Mouse (Mus musculus): Measurements from ENCODE around the gene Prelid1.
A peak's percentile ranks its signal among the peaks of the same experiment; 100 is the strongest.

Prelid1 gene

DNA sequence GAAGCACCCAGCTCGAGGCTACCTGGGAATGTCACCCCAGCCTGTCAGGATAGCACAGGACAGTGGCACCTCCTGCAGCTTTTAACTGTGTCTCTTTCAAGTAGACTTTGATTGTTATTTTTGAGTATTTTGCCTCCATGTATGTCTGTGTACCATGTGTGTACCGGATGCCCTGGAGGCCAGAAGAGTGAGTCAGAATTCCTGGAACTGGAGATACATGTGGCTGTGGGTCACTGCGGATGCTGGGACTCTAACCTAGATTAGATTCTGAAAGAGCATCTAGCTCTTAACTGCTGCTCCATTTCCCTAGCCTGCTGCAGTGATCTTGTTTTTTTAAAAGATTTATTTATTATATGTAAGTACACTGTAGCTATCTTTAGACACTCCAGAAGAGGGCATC, 12.0 kb downstream of the Prelid1 start:
- DNase-seq (ENCODE audit: low spot score), result no peak

DNA sequence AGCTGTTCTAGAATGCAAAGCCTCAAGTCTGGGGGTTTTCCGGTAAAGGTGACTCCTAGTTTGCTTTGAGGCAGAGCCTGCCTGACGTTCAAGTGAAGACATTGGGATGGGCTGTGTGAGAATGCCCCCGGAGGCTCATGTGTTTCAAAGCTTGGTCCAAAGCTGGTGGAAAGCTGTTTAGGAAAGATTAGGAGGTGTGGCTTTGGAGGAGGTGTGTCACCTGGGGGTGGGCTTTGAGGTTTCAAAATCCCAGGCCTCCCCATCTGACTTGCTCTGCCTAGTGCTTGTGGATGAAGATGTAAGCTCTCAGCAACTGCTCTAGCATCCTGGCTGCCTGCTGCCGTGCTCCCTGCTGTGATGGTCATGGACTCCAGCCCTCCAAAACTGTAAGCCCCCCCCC, 15.4 kb downstream of the Prelid1 start:
- no peak for DNase-seq (ENCODE audit: low spot score)

DNA sequence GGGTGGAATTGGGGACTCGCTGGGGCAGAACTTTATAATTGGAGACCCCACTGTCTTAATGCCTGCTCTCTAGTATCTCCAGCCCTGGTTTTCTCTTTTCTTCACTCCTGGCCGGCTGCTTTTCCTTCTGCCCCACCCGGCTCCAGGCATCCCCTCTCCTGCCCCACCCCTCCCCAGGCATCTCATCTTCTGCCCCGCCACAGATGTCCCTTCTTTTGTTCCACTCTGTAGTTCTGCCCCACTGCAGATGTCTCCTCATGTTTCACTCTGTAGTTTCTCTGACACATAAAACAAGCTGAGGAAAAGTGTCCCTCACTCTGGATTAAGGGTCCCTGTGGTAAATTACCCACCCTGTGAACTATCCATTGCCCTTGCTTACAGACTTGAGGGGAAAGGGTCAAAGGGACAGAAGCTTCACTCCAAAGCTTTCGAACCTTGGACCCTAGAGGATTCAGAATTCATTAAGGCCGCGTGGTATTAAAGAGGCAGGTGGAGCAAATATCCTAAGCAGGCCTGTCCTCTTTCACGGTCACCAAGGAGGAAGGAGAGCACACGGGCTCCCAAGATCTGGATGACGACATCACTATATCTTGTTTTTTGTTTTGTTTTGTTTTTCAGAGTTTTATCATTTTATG, 17.2 kb downstream of the Prelid1 start:
- DNase-seq (ENCODE audit: low spot score), result no peak

DNA sequence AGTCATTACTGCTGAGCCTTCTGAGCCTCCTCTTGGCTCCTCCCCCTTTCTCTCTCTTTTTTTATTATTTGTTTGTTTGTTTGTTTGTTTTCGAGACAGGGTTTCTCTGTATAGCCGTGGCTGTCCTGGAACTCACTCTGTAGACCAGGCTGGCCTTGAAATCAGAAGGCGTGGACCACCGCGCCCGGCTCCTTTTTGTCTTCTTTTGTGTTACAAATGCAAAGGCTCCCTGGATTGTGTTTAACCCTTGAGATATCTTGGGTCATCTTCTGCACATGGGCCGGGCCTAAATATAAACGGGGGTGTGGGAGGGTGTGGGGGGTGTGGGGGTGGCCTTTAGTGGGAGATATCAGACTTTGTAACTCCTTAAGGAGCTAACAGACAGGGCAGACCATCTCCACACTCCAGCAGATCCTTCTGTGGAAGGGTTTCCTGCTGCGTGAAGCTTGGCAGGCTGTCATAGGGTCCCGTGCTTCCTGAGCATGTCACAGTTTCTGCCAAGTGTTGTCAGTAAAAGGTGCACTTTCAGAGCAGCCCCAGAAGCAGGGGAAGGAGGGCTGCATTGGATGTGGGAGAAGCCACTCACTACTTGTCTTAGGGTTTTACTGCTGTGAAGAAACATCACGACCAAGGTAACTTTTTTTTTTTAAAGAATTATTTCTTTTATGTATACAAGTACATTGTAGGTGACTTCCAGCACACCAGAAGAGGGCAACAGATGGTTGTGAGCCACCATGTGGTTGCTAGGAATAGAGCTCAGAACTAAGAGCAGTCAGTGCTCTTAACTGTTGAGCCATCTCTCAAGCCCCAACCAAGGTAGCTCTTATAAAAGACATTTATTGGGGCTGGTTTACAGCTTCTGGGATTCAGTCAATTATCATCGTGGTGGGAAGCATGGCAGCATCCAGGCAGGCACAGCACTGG, 18.1 kb downstream of the Prelid1 start:
- DNase-seq (ENCODE audit: low spot score), result no peak

DNA sequence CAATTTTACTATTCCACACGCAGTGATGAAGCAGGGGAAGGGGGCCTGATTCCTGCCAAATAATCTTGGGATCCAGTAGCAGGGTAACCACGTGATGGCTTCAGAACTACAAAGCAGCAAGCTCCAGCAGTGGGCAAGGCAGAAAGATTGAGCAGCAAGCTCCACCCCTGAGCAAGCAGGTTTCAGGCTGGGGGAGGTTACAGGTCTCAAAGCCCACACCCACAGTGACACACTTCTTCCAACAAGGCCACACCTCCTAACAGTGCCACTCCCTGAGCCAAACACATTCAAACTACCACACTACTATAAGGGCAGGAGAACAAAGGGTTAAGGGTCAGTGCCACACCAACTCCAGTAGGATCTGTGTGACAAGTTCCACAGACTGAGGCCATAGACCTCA, 19.0 kb downstream of the Prelid1 start:
- DNase-seq (ENCODE audit: low spot score), result no peak

DNA sequence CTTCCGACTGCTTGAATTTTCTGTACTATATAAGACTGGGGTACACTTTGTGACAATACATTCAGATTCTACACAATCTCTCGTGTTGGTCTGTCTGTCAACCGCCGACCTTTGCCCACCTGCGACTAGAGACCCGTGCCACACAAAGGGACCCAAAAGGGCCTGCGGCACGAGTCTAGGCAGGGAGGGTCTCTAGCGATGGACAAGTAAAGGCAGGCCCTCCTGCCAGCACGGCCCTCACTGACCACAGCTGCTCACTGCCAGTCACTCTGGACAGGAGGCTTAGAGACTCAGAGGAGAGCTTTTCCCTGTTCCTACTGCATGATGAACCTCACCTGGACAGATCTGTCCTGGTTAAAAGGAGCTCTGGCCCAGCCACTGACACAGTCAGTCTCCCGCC, 22.2 kb downstream of the Prelid1 start:
- DNase-seq (ENCODE audit: low spot score), result no peak

DNA sequence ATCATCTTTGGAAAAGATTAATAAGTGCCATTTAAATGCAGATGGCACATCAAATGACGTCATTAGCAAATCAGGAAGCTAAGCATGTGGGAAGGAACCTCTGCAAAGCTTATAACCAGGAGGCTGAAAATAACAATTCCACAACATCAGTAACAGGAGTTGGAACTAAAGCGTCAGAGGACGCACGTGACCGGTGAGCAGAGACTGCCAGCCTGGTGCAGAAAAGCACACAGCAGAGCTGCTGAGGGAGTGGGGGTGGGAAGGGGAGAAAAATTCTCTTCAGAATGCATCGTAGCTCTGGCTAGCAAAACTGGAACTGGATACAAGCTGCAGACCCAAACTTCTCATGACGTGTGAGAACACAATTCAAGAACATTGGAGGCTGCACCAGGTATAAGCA, 24.0 kb downstream of the Prelid1 start:
- no peak for DNase-seq (ENCODE audit: low spot score)

DNA sequence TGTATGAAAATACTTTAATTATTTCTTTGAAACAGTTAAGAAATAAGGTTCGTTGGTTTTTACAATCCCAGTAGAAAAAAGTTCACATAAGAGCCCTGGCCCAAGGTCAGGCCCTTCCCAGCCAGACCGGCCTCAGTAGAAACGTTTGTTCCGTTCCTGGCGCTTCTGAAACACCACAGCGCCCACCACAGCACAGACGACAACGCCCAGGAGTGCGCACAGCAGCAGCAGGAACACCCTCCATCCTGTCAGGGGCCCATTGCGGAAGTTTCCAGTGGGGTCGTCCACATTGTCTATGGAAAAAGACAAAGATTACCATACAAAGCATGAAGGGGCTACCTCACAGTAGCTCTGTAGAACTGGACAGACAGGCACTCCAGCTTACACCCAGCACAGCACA, 26.4 kb downstream of the Prelid1 start:
- no peak for DNase-seq (ENCODE audit: low spot score)

DNA sequence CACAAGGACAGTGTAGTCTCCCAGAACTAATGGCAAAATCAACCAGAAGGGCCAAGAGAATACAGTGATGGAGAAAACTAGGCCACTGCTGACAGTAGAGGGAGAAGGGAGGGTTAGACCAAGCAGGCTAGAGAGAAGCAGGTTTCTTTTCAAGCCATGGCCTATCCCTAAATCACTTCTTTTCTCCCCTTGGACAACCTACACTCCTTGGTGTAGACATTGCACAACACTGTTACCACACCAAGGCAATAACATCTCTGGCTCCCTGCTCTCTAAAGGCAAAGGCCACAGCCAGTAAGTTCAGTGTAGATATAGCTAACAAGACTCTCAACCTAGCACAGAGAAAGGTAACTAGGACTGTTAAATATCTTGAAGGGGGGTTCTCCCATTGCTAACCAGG, 40.8 kb downstream of the Prelid1 start:
- no peak for DNase-seq (ENCODE audit: low spot score)

DNA sequence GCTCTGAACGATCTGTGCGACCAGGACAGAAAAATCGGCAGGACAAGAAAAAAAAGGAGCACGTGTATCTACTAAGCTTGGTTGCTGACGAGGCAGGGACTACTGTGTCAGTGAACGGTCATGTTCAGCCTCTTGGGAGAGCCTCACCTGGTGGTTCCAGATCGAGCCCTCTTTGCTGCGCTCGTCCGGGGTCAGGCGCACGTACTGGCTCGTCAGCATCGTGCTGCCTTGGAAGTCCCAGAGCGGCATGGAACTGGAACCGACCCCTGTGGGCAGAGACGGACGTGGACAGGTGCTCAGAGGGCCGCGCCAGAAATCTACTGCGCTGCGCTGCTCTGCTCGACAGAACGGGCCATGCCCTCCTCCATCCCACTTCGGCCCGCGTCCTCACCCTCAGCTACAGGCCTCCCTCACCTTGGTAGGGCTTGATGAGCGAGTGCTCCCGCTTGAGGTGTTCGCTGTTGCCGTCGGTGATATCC, 41.7 kb downstream of the Prelid1 start:
- peak; percentile 20 for DNase-seq (ENCODE audit: low spot score)

DNA sequence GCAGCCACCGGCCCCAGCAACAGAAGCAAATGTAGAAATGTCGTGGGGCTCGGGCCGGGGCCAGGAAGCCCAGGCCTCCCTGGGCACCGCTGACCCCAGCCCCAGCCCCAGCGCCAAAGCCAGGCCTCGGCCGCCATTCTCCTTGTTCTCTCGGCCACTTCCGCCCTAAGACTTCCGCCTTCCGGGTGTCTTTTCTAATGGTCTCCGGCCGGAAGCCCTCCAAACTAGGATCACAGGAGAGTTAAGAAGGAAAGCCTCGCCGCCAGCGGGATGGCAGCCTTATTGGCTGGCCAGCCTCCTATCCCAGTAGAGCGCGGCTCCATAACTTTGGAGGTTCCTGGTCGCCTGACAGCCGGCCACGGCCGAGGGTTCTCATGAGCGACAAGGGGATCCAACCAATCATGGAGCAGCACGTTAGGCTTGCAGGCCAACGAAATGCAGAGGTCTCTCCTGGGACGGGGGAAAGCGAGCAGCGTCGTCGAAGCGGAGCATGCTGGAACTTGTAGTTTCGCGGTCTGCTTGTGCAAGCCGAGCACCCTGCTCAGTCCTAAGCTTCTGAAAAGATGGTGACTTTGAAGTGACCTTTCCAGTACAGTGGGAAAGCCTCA, 42.3 kb downstream of the Prelid1 start, which contains the start of gene Lman2:
Gene Lman2, minus strand, starts transcription at position 331 of the 608 bp plus-strand sequence.
- peak; percentile 100 for DNase-seq (ENCODE audit: low spot score)

DNA sequence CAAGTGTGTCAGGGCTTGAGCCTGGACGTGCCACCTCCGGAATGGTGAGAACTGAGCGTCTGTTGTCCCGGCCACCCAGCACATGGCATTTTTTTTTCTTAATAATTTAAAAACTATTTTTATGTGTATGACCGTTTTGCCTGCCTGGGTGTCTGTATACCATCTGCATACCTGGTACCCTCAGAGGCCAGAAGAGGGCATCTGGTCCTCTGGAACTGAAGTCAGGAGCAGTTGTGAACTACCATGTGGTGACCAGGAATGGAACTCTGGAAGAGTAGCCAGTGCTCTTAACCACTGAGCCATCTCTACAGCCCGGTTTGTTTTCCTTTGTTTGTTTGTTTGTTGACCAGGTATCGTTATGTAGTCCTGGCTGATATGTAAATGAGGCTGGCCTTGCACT, 48.1 kb downstream of the Prelid1 start:
- DNase-seq (ENCODE audit: low spot score), result no peak

DNA sequence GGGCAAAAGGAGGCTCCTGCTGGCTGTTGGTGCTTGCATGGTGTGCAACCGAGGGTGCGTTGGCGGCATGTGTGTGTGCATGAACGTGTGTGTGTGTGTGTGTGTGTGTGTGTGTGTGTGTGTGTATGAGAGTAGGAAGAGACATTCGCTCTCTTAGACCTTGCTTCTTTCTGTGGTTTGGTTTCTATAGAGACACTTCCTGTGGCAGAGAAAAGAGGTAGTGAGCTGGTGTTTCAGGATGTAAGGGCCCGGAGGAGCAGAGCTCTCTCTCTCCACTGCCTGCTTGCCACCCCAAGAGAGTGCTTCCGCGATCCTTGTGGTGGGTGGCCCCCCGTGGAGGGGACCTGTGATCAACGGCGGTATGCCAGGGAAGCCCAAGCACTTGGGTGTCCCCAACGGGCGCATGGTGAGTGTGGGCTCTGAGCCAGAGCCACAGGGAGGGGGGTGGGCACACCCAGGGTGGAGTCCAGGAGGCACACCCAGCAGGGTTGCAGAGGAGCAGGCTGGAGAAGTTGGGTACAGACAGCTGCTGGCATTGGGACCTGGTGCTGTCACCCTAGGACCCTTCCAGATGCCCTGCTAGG, 49.3 kb downstream of the Prelid1 start, which contains the start of gene Rgs14:
Gene Rgs14, plus strand, starts transcription at position 202 of the 584 bp plus-strand sequence.
- DNase-seq (ENCODE audit: low spot score), result no peak

DNA sequence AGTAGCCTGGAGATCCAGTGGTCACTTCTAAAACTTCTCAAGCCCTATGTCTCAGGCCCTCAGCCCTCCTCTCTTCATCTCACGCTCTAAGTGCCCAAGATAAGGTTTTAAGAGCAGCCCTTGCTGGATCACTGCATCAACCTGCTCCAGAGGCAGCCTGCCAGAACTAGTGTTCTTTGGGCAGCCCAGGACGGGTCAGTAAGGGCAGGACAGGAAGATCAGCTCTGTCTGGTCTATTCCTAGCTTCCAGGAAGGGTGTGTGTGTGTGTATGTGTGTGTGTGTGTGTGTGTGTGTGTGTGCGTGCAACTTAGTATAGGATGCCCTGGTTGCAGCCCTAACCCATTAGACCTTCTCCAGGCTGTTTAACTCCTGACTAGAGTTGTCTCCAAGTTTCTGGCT, 49.9 kb downstream of the Prelid1 start:
- DNase-seq (ENCODE audit: low spot score), result no peak

DNA sequence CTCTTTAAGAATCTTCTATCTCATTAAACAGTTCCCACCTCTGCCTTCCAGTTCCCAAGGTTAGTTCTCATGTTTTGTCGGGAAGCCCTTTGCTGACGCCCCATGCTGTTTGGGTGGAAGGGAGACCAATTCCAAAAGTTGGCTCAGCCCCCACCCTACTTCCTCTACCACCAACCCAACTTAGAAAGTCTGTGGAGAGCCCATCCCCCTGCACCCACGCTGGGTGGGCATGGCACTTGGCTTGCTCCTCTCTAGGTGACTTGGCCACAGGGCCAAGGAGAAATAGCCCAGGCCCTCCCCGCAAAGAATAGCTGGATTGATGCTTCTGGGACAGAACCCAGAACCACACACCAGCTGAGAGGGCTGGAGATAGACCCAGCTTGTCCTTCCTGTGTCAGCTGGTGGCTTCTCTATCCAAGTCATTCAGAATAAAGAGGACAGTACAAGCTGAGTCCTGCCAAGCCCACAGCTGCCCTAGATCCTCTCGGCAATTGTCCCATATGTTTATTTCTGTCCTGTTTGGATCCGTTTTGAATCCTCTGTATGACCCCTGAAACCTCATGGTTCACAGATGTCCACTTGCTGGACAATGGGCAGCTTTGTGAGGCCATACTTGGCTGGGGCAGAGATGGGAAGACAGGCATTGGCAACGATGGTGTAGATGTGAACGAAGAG, 50.8 kb downstream of the Prelid1 start:
- DNase-seq (ENCODE audit: low spot score), result no peak

DNA sequence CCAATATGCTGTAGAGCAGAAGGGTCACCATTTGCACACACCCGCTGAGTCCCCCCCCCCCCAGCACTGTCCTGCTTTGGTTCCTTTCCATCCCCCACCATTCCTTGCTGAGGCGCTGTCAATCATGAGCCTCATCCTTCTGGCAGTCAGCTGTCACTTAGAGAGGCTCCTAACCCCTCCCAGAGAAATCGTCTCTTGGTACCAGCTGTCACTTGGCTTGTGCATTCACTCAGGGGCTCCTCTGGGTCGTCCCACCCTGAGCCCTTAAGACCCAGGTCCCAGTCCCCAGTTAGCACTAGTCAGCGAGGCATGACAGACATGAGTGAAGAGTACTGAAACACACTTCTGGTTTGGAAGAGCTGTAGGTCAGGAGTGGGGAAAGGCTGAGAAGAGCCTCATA, 51.4 kb downstream of the Prelid1 start:
- DNase-seq (ENCODE audit: low spot score), result no peak

DNA sequence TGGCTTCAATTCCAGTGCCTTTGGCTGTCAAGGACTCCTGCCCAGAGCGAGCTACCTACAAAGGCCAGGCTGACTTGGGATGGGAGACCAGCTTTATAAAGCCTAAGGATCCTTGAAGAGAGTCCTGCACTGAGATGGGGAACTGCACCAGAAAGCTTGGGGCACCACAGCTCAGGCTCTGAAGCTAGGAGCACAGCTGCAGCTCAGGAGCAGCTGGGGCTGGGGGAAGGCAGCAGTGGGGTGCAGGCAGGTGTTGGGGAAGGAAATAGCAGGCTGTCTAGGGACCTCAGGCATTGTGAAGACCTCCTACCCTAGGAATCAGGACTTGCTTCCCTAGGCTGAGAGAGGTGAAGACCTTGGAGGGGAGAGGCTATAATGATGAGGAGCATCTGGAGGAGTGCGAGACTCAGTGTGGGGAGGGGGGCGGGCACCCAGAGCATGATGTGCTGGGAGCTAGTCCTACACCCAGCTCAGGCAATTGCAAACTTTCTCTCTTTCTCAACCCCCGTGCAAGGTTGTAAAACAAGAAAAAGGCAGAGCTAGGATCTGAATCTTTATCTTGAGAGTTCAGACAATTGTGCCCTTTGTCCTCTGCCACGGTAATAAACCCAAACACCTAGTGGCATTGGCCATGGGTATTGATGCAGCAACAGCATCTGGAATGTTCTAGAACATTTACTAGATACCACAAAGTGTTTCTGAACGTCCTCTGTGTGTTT, 54.1 kb downstream of the Prelid1 start:
- DNase-seq (ENCODE audit: low spot score), result no peak
